Mouse (Mus musculus) embryonic facial prominence, embryonic 14.5 days (tissue): Measurements from ENCODE around the gene Cd7. TPM values are rescaled to one million over a fixed set of nuclear protein-coding genes. Genes with fewer than 3 reads are reported as not detected.

ENCODE experiments used
- ATAC-seq: fragments of 200-750 bp; cut with Nextera tagmentation; 2 replicates; pipeline ENCODE4 v1.8.0; 2017; ENCODE audit warnings: low read depth, moderate number of reproducible peaks, moderate TSS enrichment
- DNase-seq: peaks from one replicate; pipeline ENCODE4 v3.0.0-alpha.2; 2015; ENCODE audit warnings: low spot score
- H3K27ac ChIP-seq: fragments of 300-500 bp; sonication (generic); replicated peaks from 2 replicates; pipeline ENCODE4 v1.5.1; 2014; ENCODE audit warnings: low read depth, mild to moderate bottlenecking, low read length, moderate library complexity
- H3K27me3 ChIP-seq: fragments of 300-500 bp; sonication (generic); replicated peaks from 2 replicates; pipeline ENCODE4 v1.6.1; 2014; ENCODE audit warnings: low read length; ENCODE audit not compliant: control insufficient read depth, insufficient read depth
- H3K36me3 ChIP-seq: fragments of 300-500 bp; sonication (generic); 2 replicates; pipeline ENCODE4 v1.6.1; 2014; ENCODE audit warnings: low read length, mixed read lengths; ENCODE audit not compliant: control insufficient read depth, insufficient read depth
- H3K4me1 ChIP-seq: fragments of 300-500 bp; sonication (generic); 2 replicates; pipeline ENCODE4 v1.6.1; 2014; ENCODE audit warnings: antibody characterized with exemption, low read length; ENCODE audit not compliant: control insufficient read depth, insufficient read depth
- H3K4me2 ChIP-seq: fragments of 300-500 bp; sonication (generic); 2 replicates; pipeline ENCODE4 v1.6.1; 2014; ENCODE audit warnings: low read depth, mild to moderate bottlenecking, low read length, moderate library complexity, mixed read lengths
- H3K4me3 ChIP-seq: fragments of 300-500 bp; sonication (generic); 2 replicates; pipeline ENCODE4 v1.5.1; 2014; ENCODE audit warnings: low read depth, mild to moderate bottlenecking, low read length
- H3K9ac ChIP-seq: fragments of 300-500 bp; sonication (generic); 2 replicates; pipeline ENCODE4 v1.6.1; 2014; ENCODE audit warnings: low read depth, mild to moderate bottlenecking, low read length, moderate library complexity, mixed read lengths
- H3K9me3 ChIP-seq: fragments of 300-500 bp; sonication (generic); 2 replicates; pipeline ENCODE4 v1.6.1; 2016; ENCODE audit warnings: low read length; ENCODE audit not compliant: control insufficient read depth
- WGBS: fragments of 180-500 bp; shearing (Covaris S2); extraction: QIAGEN DNeasy Blood & Tissue Kit; methylation state at CpG from one replicate; pipeline ENCODE4 v1.1.7; 2014; 5-methylcytosine and 5-hydroxymethylcytosine counted together
- polyA plus RNA-seq: library from polyadenylated mRNA; unstranded; fragments of >200 nt; fragmentation: Nextera tagmentation; extraction: Ambion mirVana; gene quantifications from 2 replicates; pipeline ENCODE4 v1.2.1, GENCODE M21; 2014

Cd7 gene
- polyA plus RNA-seq, 1 experiment from 2014 or later = 0.93 TPM

DNA sequence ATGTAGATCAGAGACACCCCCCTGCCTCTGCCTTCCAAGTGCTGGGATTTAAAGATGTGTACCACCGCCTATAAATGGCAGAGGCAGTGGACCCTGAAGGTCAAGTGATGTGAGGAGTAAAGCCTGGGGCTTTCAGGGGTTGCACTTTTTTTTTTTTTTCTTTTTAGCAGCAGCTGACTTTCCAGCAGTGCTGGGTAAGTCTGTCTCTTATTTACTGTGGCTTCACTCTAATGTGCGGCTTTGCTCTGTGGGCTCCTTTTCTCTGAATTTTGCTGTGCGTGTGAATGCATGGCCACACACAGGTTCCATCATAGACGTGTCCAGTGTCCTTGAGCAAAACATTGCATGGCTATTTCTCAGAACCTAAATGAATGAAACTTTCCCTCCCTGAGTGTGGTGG lies 2.4 kb upstream of the Cd7 start:
- WGBS = 69% methylated on average over 4 of the region's 4 CpGs
- no peaks in the 10 kb centered on the region for H3K9me3 ChIP-seq
- H3K4me1 ChIP-seq = no peaks in the 10 kb centered on the region
- no peaks in the 10 kb centered on the region for H3K36me3 ChIP-seq
- DNase-seq = no peak
- no peak overlapping the region for H3K27ac ChIP-seq
- no peaks in the 10 kb centered on the region for H3K27me3 ChIP-seq
- H3K4me3 ChIP-seq = no peak overlapping the region
- ATAC-seq = no peak
- no peak overlapping the region for H3K9ac ChIP-seq
- no peak overlapping the region for H3K4me2 ChIP-seq

DNA sequence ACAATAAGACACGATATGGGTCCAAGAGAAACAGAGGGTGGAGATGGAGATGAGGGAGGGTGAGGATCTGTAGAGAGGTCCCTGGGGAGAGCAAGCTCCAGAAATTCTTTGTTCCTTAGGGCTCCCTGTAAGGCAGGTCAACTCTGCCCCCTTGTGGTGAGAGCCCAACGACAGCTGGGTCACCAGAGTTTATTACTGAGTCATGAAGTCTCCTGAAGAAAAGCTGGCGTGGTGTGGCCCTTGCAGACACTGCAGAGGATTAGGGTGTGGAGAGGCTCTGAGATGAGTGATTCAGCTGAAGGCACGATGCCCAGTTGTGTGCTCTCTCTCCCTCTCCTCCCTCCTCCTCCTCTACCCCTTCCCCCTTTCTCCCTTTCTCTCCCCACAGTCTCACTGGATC lies 2.0 kb upstream of the Cd7 start:
- H3K27me3 ChIP-seq = no peaks in the 10 kb centered on the region
- no peaks in the 10 kb centered on the region for H3K36me3 ChIP-seq
- under 1% methylated on average over 4 of the region's 4 CpGs for WGBS
- peak; percentile 79 for DNase-seq
- no peak overlapping the region for H3K9ac ChIP-seq
- peak; percentile 67 for ATAC-seq
- H3K27ac ChIP-seq = no peak overlapping the region
- H3K4me1 ChIP-seq = no peaks in the 10 kb centered on the region
- H3K4me2 ChIP-seq = no peak overlapping the region
- H3K9me3 ChIP-seq = no peaks in the 10 kb centered on the region
- H3K4me3 ChIP-seq = no peak overlapping the region

DNA sequence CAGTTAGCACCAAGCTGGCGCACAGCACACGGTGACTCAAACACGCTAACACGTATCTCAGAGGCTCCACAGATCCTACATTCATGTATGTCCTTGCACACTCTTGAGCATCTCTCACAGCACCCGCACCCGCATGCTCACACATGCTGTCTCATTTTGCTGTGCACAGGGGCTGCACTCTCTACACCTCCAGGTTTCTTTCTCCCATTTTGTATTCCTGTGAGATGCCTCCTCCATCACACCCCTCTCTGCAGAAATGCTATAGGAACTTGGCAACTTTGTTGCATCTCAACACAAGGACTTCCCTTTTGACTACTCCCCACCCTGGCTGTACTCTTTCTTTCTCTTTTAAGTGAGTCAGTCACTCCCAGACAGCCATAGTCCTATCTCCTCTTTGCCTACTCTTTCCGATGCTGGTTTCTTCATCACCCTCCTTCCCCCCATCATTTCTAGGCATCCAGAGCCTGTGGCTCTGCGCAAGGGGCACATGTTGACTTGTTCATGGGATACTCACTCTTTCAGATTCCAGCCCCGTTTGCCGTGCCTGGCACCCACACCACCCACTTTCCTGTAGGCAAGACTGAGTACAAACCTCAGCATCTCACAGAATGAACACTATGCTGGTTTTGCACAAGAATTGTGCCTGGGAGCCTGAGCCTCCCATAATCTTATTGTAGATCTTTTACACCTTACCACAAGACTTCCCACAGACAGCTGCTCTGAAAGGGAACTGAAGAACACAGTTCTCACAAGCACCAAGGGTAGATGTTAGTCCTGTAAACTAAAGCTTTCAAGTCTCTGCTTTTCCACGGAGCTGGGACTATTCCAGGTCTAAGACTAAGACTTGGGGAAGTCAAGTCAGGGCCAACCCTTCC lies 615 bp downstream of the Cd7 start:
- WGBS = 88% methylated on average over 11 of the region's 11 CpGs
- H3K9ac ChIP-seq = no peak overlapping the region
- H3K4me1 ChIP-seq = no peaks in the 10 kb centered on the region
- H3K9me3 ChIP-seq = no peaks in the 10 kb centered on the region
- H3K36me3 ChIP-seq = no peaks in the 10 kb centered on the region
- no peak overlapping the region for H3K4me2 ChIP-seq
- no peaks in the 10 kb centered on the region for H3K27me3 ChIP-seq
- no peak overlapping the region for H3K27ac ChIP-seq
- no peak overlapping the region for H3K4me3 ChIP-seq
- DNase-seq = no peak
- ATAC-seq = no peak

DNA sequence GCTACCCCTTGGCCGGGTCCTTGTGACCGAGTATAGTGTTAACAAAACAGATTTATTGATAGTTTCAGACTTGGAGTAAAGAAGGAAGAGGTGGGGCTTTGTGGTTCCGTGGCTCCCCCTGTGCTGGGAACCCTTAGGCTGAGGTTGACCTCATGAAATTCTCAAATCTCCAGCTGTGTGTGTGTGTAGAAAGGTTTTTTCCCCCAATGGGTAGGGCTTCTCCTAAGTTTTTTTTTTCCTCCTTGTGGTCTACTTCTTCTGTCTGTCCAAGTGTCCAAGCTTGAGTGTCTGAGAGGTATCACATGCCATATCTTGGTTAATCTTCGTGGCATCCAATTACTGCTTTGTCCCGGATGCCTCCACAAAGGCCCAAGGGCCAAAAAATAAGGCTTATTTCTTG lies 6.1 kb downstream of the Cd7 start:
- DNase-seq = no peak
- Histone ChIP-seq H3K4me2 (no peak overlapping the region), H3K4me3 (no peak overlapping the region), H3K9ac (no peak overlapping the region), H3K36me3 (no peaks in the 10 kb centered on the region), H3K27me3 (no peaks in the 10 kb centered on the region), H3K4me1 (no peaks in the 10 kb centered on the region), H3K27ac (no peak overlapping the region), H3K9me3 (no peaks in the 10 kb centered on the region)
- 82% methylated on average over 5 of the region's 5 CpGs for WGBS
- no peak for ATAC-seq

DNA sequence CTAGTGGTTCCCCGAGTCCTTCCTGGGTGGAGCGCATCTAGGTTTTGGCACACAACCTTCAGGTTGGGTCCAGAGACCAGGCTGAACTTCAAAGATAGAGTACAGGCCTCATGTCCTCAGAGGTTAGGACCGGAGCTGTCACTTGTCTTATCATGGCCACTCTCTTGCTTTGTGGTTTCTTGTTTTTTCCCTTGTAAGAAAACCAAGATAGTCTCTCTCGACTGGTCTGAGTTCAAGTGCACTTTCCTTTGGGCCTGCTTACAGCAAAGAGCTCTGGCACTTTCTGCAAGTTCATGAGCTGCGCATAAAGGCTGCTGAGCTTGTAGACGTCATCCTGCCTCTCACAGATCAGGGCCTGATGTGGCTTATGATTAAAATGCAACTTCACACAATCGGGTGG lies 12.0 kb downstream of the Cd7 start:
- WGBS = 87% methylated on average over 6 of the region's 7 CpGs
- Histone ChIP-seq H3K4me3 (no peak overlapping the region), H3K36me3 (no peaks in the 10 kb centered on the region), H3K9me3 (no peaks in the 10 kb centered on the region), H3K4me1 (no peaks in the 10 kb centered on the region), H3K9ac (no peak overlapping the region), H3K27ac (no peak overlapping the region), H3K4me2 (no peak overlapping the region), H3K27me3 (no peaks in the 10 kb centered on the region)
- DNase-seq (no peak), ATAC-seq (no peak)

DNA sequence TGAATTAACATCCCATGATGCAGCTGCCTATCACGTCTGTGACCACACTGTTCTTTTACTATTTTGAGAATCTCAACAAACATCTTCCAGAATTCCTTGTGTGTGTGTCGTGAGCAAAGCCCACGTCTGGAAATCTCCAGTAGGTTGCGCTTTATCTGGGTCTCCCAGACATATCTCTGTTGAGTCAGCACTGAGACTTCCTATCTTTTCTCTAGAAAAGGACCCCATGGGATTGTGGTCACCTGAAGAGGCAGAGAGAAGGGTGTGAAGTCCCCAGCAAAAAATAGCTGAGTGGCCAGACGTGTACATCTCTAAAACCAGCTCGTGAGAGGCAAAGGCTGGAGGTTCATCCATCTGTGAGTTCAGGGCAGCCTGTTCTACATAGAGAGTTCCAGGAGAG lies 15.1 kb downstream of the Cd7 start:
- no peaks in the 10 kb centered on the region for H3K4me1 ChIP-seq
- 62% methylated on average over 6 of the region's 6 CpGs for WGBS

DNA sequence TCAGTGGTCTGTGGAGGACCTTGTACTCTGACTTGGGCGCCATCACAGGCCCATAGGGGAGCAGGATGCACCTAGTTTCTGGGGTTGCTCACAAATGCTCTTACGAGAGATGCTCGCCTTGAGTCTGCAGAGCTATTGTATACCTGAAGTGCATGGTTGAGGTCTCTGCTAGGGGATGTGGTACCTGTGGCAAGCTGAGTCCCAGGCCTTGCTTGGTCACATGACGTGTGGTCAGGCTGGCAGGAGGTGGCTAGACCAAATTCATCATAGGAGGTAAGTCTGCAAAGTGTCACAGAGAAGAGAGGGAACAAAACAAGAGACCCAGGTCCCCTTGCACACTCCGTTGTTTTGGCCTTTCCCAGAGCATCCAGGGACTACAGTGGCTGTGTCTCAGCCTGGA lies 19.7 kb downstream of the Cd7 start:
- Histone ChIP-seq H3K4me1 (0 out of 2 replicates have a peak, but pooled peaks cover 4% of the 10 kb centered on the region), H3K36me3 (no peaks in the 10 kb centered on the region), H3K27me3 (no peaks in the 10 kb centered on the region), H3K27ac (no peak overlapping the region), H3K4me2 (no peak overlapping the region), H3K4me3 (no peak overlapping the region), H3K9me3 (no peaks in the 10 kb centered on the region), H3K9ac (no peak overlapping the region)
- DNase-seq = no peak
- WGBS = 80% methylated on average over 5 of the region's 5 CpGs
- no peak for ATAC-seq

More for the DNA sequence above, 15.1 kb downstream of the Cd7 start:
- no peaks in the 10 kb centered on the region for H3K27me3 ChIP-seq
- DNase-seq = no peak
- H3K4me2 ChIP-seq = no peak overlapping the region
- no peaks in the 10 kb centered on the region for H3K36me3 ChIP-seq
- no peak overlapping the region for H3K9ac ChIP-seq
- H3K9me3 ChIP-seq = no peaks in the 10 kb centered on the region
- no peak overlapping the region for H3K27ac ChIP-seq
- no peak for ATAC-seq
- H3K4me3 ChIP-seq = no peak overlapping the region

DNA sequence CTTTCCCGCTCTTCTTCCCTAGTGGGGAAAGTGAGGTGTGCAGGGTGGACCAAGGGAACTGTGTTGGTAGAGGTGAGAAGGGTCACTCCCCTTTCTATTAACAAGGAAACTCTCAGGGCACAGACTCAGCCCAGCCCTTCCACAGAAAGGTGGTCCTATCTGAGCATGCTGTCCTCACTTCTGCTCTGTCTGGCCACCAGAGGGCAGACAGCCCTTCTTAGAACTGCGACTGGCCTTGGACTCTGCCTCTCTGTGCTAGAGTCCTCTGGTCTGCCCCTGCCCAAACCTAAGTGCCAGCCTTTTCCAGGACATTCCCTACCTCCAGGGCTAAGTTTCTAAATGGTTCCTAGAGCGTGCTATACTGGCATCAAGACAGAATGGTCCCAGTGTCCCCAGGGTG lies 21.5 kb downstream of the Cd7 start:
- Histone ChIP-seq H3K9ac (no peak overlapping the region), H3K4me3 (no peak overlapping the region), H3K4me2 (no peak overlapping the region), H3K4me1 (0 out of 2 replicates have a peak, but pooled peaks cover 4% of the 10 kb centered on the region), H3K36me3 (no peaks in the 10 kb centered on the region), H3K9me3 (no peaks in the 10 kb centered on the region), H3K27ac (no peak overlapping the region), H3K27me3 (no peaks in the 10 kb centered on the region)
- 38% methylated on average over 3 of the region's 3 CpGs for WGBS
- peak; percentile 75 for DNase-seq
- ATAC-seq = peak; percentile 86

DNA sequence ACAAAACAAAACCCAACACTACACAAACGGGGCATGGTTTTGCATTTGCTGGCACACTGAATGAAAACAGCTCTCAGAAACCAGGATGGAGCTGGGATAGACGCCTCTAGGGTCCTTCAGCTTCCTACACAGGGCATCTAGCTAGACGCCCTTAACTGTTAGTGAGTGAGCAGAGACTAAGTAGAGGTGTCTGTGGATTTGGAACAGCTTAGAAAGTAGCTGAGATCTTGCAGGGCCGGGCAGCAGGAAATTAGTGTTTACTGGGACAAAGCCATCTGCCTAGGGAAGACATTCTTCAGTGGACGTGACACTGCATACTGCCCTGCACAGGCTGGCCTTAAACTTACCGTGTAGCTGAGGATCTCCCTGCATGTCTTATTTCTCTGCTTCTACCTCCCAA lies 23.7 kb downstream of the Cd7 start:
- DNase-seq (no peak), ATAC-seq (no peak)
- WGBS = 53% methylated on average over 6 of the region's 6 CpGs
- no peak overlapping the region for H3K4me2 ChIP-seq
- no peak overlapping the region for H3K4me3 ChIP-seq
- H3K27ac ChIP-seq = no peak overlapping the region
- no peaks in the 10 kb centered on the region for H3K27me3 ChIP-seq
- no peaks in the 10 kb centered on the region for H3K36me3 ChIP-seq
- H3K9me3 ChIP-seq = no peaks in the 10 kb centered on the region
- no peak overlapping the region for H3K9ac ChIP-seq
- H3K4me1 ChIP-seq = 0 out of 2 replicates have a peak, but pooled peaks cover 4% of the 10 kb centered on the region
